Comparison of ENCODE assay signal across 18 mouse cellular contexts in genomic region chr11:105938771-105939170, GRCm38 (mm10). TPM values are rescaled to one million over a fixed set of nuclear protein-coding genes. Genes with fewer than 3 reads are reported as not detected.
A peak's percentile ranks its signal among the peaks of the same experiment; 100 is the strongest.
DNase-seq lines count a peak whose midpoint lies in the region; ATAC-seq lines count a peak whose summit lies in the region.
"Had no signal": no experiment of that assay in that cellular context is flagged by ENCODE, and none has a peak within 500 bp of the region (broad histone marks: within the 10 kb centered on the region; RNA-seq: fewer than 3 reads in every experiment).

No protein-coding gene starts in this region.

- H3K4me3 ChIP-seq in heart, embryonic 12.5 days, result no peak overlapping the region
- H3K4me3 ChIP-seq in neural tube, embryonic 13.5 days, result no peak overlapping the region
- no peak overlapping the region for H3K4me3 ChIP-seq in neural tube, embryonic 15.5 days (replicated peaks)
- H3K4me3 ChIP-seq in forebrain, embryonic 12.5 days (replicated peaks), result no peak overlapping the region
- H3K4me3 ChIP-seq: limb, embryonic 10.5 days had no signal

- no peak overlapping the region for H3K9ac ChIP-seq in heart, embryonic 12.5 days
- 0 out of 2 replicates have a peak overlapping the region, but pooled peaks have one; percentile 12 for H3K9ac ChIP-seq in neural tube, embryonic 13.5 days
- no peak overlapping the region for H3K9ac ChIP-seq in neural tube, embryonic 15.5 days (replicated peaks)
- no peak overlapping the region for H3K9ac ChIP-seq in forebrain, embryonic 12.5 days
- H3K9ac ChIP-seq: liver, embryonic 14.5 days had no signal

- no peak overlapping the region for H3K4me2 ChIP-seq in heart, embryonic 12.5 days
- no peak overlapping the region for H3K4me2 ChIP-seq in neural tube, embryonic 13.5 days
- H3K4me2 ChIP-seq in neural tube, embryonic 15.5 days, result no peak overlapping the region
- no peak overlapping the region for H3K4me2 ChIP-seq in forebrain, embryonic 12.5 days

- no peak overlapping the region for H3K27ac ChIP-seq in heart, embryonic 12.5 days (ENCODE audit: poor library complexity, severe bottlenecking)
- H3K27ac ChIP-seq in neural tube, embryonic 13.5 days (replicated peaks), result no peak overlapping the region
- no peak overlapping the region for H3K27ac ChIP-seq in neural tube, embryonic 15.5 days (replicated peaks)
- H3K27ac ChIP-seq in forebrain, embryonic 12.5 days, result 0 out of 2 replicates have a peak overlapping the region, but pooled peaks have one; percentile 20
- H3K27ac ChIP-seq: limb, embryonic 10.5 days; liver, embryonic 14.5 days had no signal

- whole genome bisulfite sequencing in heart, embryonic 12.5 days, result 66% methylated on average over 9 of the region's 9 CpGs
- WGBS in neural tube, embryonic 13.5 days, result 44% methylated on average over 9 of the region's 9 CpGs
- 52% methylated on average over 9 of the region's 9 CpGs for WGBS in neural tube, embryonic 15.5 days
- 42% methylated on average over 9 of the region's 9 CpGs for WGBS in forebrain, embryonic 12.5 days

- H3K36me3 ChIP-seq in heart, embryonic 12.5 days, result no peaks in the 10 kb centered on the region
- no peaks in the 10 kb centered on the region for H3K36me3 ChIP-seq in neural tube, embryonic 13.5 days
- H3K36me3 ChIP-seq in neural tube, embryonic 15.5 days, result peaks cover 5% of the 10 kb centered on the region; the same call in 1 of the 2 replicates
- H3K36me3 ChIP-seq in forebrain, embryonic 12.5 days (replicated peaks), result 0 out of 2 replicates have a peak, but pooled peaks cover 11% of the 10 kb centered on the region
- H3K36me3 ChIP-seq: limb, embryonic 10.5 days had no signal

- H3K9me3 ChIP-seq in heart, embryonic 12.5 days (replicated peaks), result no peaks in the 10 kb centered on the region
- no peaks in the 10 kb centered on the region for H3K9me3 ChIP-seq in neural tube, embryonic 13.5 days
- no peaks in the 10 kb centered on the region for H3K9me3 ChIP-seq in neural tube, embryonic 15.5 days (replicated peaks)
- H3K9me3 ChIP-seq in forebrain, embryonic 12.5 days, result no peaks in the 10 kb centered on the region
- H3K9me3 ChIP-seq: limb, embryonic 10.5 days had no signal

- peaks cover 85% of the 10 kb centered on the region for H3K27me3 ChIP-seq in heart, embryonic 12.5 days (replicated peaks)
- H3K27me3 ChIP-seq in neural tube, embryonic 13.5 days, result peaks cover 28% of the 10 kb centered on the region
- H3K27me3 ChIP-seq in neural tube, embryonic 15.5 days (replicated peaks), result no peaks in the 10 kb centered on the region
- 0 out of 2 replicates have a peak, but pooled peaks cover 19% of the 10 kb centered on the region for H3K27me3 ChIP-seq in forebrain, embryonic 12.5 days

- peak; percentile 34 to 69 for DNase-seq in heart, adult 18-20 months
- DNase-seq in skeletal muscle tissue, adult 2 months (ENCODE audit: low read depth, low spot score), result peak; percentile 57
- no peak for DNase-seq in right cerebral cortex, postnatal 25 days
- DNase-seq: cerebellum, adult 11-12 months; kidney, postnatal 14 days; lung, postnatal 10 days; midbrain, embryonic 14.5 days had no signal

- 0 out of 2 replicates have a peak, but pooled peaks cover 8% of the 10 kb centered on the region for H3K4me1 ChIP-seq in heart, embryonic 12.5 days (replicated peaks)
- peaks cover 13% of the 10 kb centered on the region for H3K4me1 ChIP-seq in neural tube, embryonic 13.5 days (replicated peaks)
- peaks cover 11% of the 10 kb centered on the region for H3K4me1 ChIP-seq in neural tube, embryonic 15.5 days
- peaks cover 27% of the 10 kb centered on the region for H3K4me1 ChIP-seq in forebrain, embryonic 12.5 days

- no peak for ATAC-seq in heart, embryonic 12.5 days (ENCODE audit: insufficient number of reproducible peaks, low FRiP score)
- no peak for ATAC-seq in neural tube, embryonic 13.5 days (ENCODE audit: low read depth)
- ATAC-seq in neural tube, embryonic 15.5 days (ENCODE audit: low FRiP score), result no peak
- ATAC-seq in forebrain, embryonic 12.5 days (ENCODE audit: low FRiP score), result no peak
- ATAC-seq: intestine, postnatal 0 days had no signal

RNA-seq across cellular contexts. Expression of gene Cyb561, which starts 14.4 kb away (rescaled TPM):
- total RNA-seq in heart, adult 18-20 months (2021), result 1 to 10 TPM; 6.9 to 9.0 TPM
- polyA plus RNA-seq in heart, embryonic 12.5 days (2016; fragmentation: Nextera tagmentation; extraction: Ambion mirVana), result 4.1 and 5.5 TPM in 2 replicates
- polyA plus RNA-seq in neural tube, embryonic 13.5 days (2015; fragmentation: Nextera tagmentation; extraction: Ambion mirVana), result 27.6 and 29.8 TPM in 2 replicates
- polyA plus RNA-seq in neural tube, embryonic 15.5 days (2015; fragmentation: Nextera tagmentation; extraction: Ambion mirVana), result 41.3 and 42.2 TPM in 2 replicates
- 13.2 and 14.6 TPM in 2 replicates for polyA plus RNA-seq in forebrain, embryonic 12.5 days (2016; fragmentation: Nextera tagmentation; extraction: Ambion mirVana)
- total RNA-seq: neutrophil, adult 5-6 weeks had no signal

RNA-seq across cellular contexts. Expression of gene Ace, which starts 29.0 kb away (rescaled TPM):
- 10 to 100 TPM; 22.2 to 25.1 TPM for total RNA-seq in heart, adult 18-20 months (2021)
- polyA plus RNA-seq in heart, embryonic 12.5 days (2016; fragmentation: Nextera tagmentation; extraction: Ambion mirVana), result 1.00 and 1.3 TPM in 2 replicates
- 2.0 and 2.4 TPM in 2 replicates for polyA plus RNA-seq in neural tube, embryonic 13.5 days (2015; fragmentation: Nextera tagmentation; extraction: Ambion mirVana)
- 4.1 and 4.2 TPM in 2 replicates for polyA plus RNA-seq in neural tube, embryonic 15.5 days (2015; fragmentation: Nextera tagmentation; extraction: Ambion mirVana)
- 0.60 and 0.78 TPM in 2 replicates for polyA plus RNA-seq in forebrain, embryonic 12.5 days (2016; fragmentation: Nextera tagmentation; extraction: Ambion mirVana)

RNA-seq across cellular contexts. Expression of gene Ace3, which starts 55.7 kb away (rescaled TPM):
- not detected for total RNA-seq in heart, adult 18-20 months (2021)
- polyA plus RNA-seq in heart, embryonic 12.5 days (2016; fragmentation: Nextera tagmentation; extraction: Ambion mirVana), result not detected in 2 replicates
- not detected in 2 replicates for polyA plus RNA-seq in neural tube, embryonic 13.5 days (2015; fragmentation: Nextera tagmentation; extraction: Ambion mirVana)
- not detected in 2 replicates for polyA plus RNA-seq in neural tube, embryonic 15.5 days (2015; fragmentation: Nextera tagmentation; extraction: Ambion mirVana)
- polyA plus RNA-seq in forebrain, embryonic 12.5 days (2016; fragmentation: Nextera tagmentation; extraction: Ambion mirVana), result not detected in 2 replicates
- total RNA-seq: hematopoietic stem cell, adult 5-6 weeks; layer of hippocampus, postnatal 25 days; neutrophil, adult 5-6 weeks had no signal
- polyA plus RNA-seq: cortical plate, adult 2 months; intestine, postnatal 0 days; limb, embryonic 10.5 days; liver, embryonic 14.5 days had no signal
